Mouse (Mus musculus) liver, postnatal 0 days (tissue): ENCODE results near the gene Grm1.

Experiments used
- CTCF ChIP-seq: sonication (generic); IDR thresholded peaks from 2 replicates; pipeline ENCODE4 v1.5.1; 2016; ENCODE audit warnings: antibody characterized with exemption, low read depth
- EP300 ChIP-seq: IDR thresholded peaks from 2 replicates; pipeline ENCODE4 v1.6.1; 2016; ENCODE audit warnings: antibody characterized with exemption, low read depth, mild to moderate bottlenecking

- TF ChIP-seq CTCF = no peak
- no peak for TF ChIP-seq EP300
Observed at GRCm38 (mm10) chr10:10785122-10785521, 297.0 kb downstream of the Grm1 start.
